Mouse (Mus musculus) forebrain, embryonic 11.5 days (tissue): ENCODE measurements at regions not wholly inside any gene's neighbourhood (a gene's known extent, or its start where the extent isn't known, plus 50 kb on each side); places are given as distances from the start of the nearest gene placed in this dataset.

Experiments used
- ATAC-seq: fragments of 200-750 bp; cut with Nextera tagmentation; replicated peaks from 2 replicates; pipeline ENCODE4 v1.8.0; 2017; ENCODE audit warnings: moderate TSS enrichment; ENCODE audit not compliant: low FRiP score
- DNase-seq: peaks from one replicate; pipeline ENCODE4 v3.0.0-alpha.2; 2017; ENCODE audit warnings: low spot score
- H3K27ac ChIP-seq: fragments of 300-500 bp; sonication (generic); 2 replicates; pipeline ENCODE4 v1.5.1; 2014; ENCODE audit warnings: low read depth, low read length
- H3K27me3 ChIP-seq: fragments of 300-500 bp; sonication (generic); 2 replicates; pipeline ENCODE4 v1.6.1; 2014; ENCODE audit warnings: mild to moderate bottlenecking, low read length, mixed read lengths; ENCODE audit not compliant: control insufficient read depth, insufficient read depth
- H3K36me3 ChIP-seq: fragments of 300-500 bp; sonication (generic); 2 replicates; pipeline ENCODE4 v1.6.1; 2014; ENCODE audit warnings: mild to moderate bottlenecking, low read length, moderate library complexity, mixed read lengths; ENCODE audit not compliant: control insufficient read depth, insufficient read depth
- H3K4me1 ChIP-seq: fragments of 300-500 bp; sonication (generic); replicated peaks from 2 replicates; pipeline ENCODE4 v1.6.1; 2014; ENCODE audit warnings: low read length, mixed read lengths; ENCODE audit not compliant: control insufficient read depth, insufficient read depth
- H3K4me2 ChIP-seq: fragments of 300-500 bp; sonication (generic); 2 replicates; pipeline ENCODE4 v1.6.1; 2014; ENCODE audit warnings: low read depth, mild to moderate bottlenecking, low read length, moderate library complexity, mixed read lengths; ENCODE audit not compliant: severe bottlenecking
- H3K4me3 ChIP-seq: fragments of 300-500 bp; sonication (generic); 2 replicates; pipeline ENCODE4 v1.5.1; 2014; ENCODE audit warnings: low read depth, low read length
- H3K9ac ChIP-seq: fragments of 300-500 bp; sonication (generic); 2 replicates; pipeline ENCODE4 v1.6.1; 2014; ENCODE audit warnings: low read length
- H3K9me3 ChIP-seq: fragments of 300-500 bp; sonication (generic); 2 replicates; pipeline ENCODE4 v1.6.1; 2016; ENCODE audit warnings: low read length, mixed read lengths; ENCODE audit not compliant: control insufficient read depth
- WGBS: fragments of 180-500 bp; shearing (Covaris S2); extraction: QIAGEN DNeasy Blood & Tissue Kit; methylation state at CpG from one replicate; pipeline ENCODE4 v1.1.7; 2014; 5-methylcytosine and 5-hydroxymethylcytosine counted together

DNA sequence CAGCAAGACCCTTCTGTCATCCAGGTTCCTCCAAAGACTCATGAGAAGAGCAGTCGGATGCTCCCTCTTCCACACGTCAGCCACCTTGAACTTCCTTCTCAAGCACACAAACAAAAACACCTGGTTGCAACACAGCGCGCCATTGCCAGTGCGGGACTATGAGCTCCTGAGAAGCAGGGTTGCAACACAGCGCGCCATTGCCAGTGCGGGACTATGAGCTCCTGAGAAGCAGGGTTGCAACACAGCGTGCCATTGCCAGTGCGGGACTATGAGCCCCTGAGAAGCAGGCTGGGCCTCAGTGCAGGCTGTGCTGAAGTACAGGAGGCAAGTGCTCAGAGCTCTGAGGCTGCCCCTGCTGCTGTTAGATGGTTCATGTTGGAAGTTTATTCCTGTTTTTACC, 140.0 kb downstream of the Gm12728 start:
- Histone ChIP-seq H3K9me3 (no peaks in the 10 kb centered on the region), H3K36me3 (no peaks in the 10 kb centered on the region), H3K4me2 (no peak overlapping the region), H3K27ac (no peak overlapping the region), H3K27me3 (no peaks in the 10 kb centered on the region), H3K4me1 (no peaks in the 10 kb centered on the region), H3K9ac (no peak overlapping the region), H3K4me3 (no peak overlapping the region)
- ATAC-seq (no peak), DNase-seq (no peak)
- WGBS, result 94% methylated on average over 10 of the region's 10 CpGs

DNA sequence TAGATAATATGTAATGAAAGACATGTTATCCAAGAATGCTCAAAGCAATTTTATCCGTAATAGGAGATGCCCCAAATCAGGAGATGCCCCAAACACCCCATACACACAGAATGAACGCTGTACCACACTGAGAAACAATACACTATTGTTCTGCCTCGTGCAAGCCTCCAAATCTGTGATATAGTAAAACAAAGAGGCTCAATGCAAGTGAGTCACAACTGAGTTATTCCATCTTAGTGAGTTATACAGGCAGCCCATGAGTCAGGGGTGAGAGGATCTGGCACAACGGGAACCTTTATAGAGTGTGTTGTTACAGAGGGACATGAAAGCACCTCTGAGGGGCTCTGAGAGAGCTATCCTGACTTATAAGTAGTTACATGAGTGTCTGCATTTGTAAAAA, 145.3 kb downstream of the Gm12728 start:
- WGBS, result 64% methylated on average over 4 of the region's 4 CpGs
- H3K4me3 ChIP-seq, result no peak overlapping the region

DNA sequence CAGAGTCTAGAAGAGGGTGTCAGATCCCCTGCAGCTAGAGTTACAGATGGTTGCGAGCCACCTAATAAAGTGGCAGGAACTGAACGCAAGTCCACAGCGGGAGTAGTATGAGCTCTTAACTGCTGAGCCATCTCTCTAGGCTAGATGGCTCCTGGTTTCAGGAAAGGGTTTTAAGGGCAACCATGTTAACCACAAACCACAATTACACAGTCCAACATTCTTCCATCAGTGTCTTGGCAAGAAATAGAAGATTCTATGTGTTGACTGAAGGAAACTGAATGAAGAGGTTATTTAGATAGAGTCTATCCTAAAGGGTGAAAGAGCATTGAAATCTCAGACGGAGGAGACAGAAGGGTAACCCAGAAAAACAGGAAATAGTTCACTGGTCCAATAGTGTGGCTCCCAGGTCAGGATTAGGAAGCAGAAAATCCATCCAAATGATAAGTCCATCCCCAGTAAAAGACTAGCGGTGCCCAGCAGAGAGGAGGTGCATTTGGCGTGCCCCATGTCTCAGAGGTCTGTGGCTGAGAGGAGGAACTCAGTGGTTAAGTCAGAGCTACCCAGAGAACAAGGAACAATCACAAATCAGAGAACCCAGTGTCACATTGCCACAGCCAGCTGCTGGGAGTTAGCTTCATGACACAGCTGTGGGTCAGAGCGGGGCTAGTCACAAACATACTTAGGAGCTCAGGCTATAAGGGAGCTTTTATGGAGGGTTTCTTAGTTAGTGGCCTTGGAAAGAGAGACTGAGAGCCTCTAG, 147.3 kb downstream of the Gm12728 start:
- H3K9ac ChIP-seq, result no peak overlapping the region
- no peaks in the 10 kb centered on the region for H3K4me1 ChIP-seq
- H3K4me3 ChIP-seq, result no peak overlapping the region
- no peaks in the 10 kb centered on the region for H3K9me3 ChIP-seq
- H3K4me2 ChIP-seq, result no peak overlapping the region
- WGBS, result 92% methylated on average over 7 of the region's 7 CpGs
- no peak for DNase-seq
- ATAC-seq, result no peak
- H3K27me3 ChIP-seq, result no peaks in the 10 kb centered on the region
- H3K36me3 ChIP-seq, result no peaks in the 10 kb centered on the region
- no peak overlapping the region for H3K27ac ChIP-seq

More for the DNA sequence above, 145.3 kb downstream of the Gm12728 start:
- no peak for DNase-seq
- Histone ChIP-seq H3K4me1 (no peaks in the 10 kb centered on the region), H3K9ac (no peak overlapping the region), H3K9me3 (no peaks in the 10 kb centered on the region), H3K36me3 (no peaks in the 10 kb centered on the region), H3K4me2 (no peak overlapping the region), H3K27ac (no peak overlapping the region), H3K27me3 (no peaks in the 10 kb centered on the region)
- ATAC-seq, result no peak

DNA sequence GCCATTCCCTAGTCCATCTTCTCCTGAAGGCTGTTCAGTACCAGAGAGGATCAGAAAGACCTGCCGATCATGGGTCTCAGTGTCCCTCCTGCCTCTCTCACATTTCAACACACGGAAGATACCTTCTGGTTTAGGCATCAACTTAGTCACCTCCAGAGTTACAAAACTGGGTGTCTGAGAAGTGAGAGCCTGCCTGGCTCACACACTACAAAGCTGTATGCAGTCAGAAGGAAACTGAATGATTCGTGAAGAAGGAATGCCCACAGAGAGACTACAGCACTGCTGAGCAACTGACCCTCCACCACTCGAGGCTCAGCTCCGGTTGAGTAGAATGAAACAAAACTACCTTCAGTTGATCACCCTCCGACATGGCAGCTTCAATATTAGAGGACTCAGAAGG, 147.9 kb downstream of the Gm12728 start:
- Histone ChIP-seq H3K27me3 (no peaks in the 10 kb centered on the region), H3K27ac (no peak overlapping the region), H3K4me2 (no peak overlapping the region), H3K9me3 (no peaks in the 10 kb centered on the region), H3K9ac (no peak overlapping the region), H3K36me3 (no peaks in the 10 kb centered on the region), H3K4me1 (no peaks in the 10 kb centered on the region), H3K4me3 (no peak overlapping the region)
- DNase-seq (no peak), ATAC-seq (no peak)
- 84% methylated on average over 6 of the region's 6 CpGs for WGBS

DNA sequence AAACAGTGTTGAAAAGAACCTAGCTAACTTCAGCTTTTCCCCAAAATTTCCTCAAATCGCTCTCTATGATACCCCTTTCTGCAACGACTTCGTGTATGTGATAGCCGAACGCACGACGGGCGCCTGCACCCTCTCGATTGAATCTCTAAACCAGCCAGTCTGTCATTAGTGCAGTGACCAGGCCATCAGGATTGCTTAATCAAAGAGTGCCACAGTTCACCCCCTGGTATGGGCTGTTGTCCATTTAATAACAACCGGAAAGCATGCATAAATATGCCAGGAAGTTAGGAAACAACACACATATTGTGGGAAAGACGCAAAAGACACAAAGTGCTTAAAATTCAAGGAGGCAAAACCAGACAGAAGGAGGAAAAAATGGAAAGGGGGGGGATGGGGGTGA, 149.2 kb downstream of the Gm12728 start:
- WGBS, result 93% methylated on average over 11 of the region's 11 CpGs
- Histone ChIP-seq H3K36me3 (no peaks in the 10 kb centered on the region), H3K9me3 (no peaks in the 10 kb centered on the region), H3K4me1 (no peaks in the 10 kb centered on the region), H3K4me2 (no peak overlapping the region), H3K4me3 (no peak overlapping the region), H3K27ac (no peak overlapping the region), H3K27me3 (no peaks in the 10 kb centered on the region), H3K9ac (no peak overlapping the region)
- ATAC-seq (no peak), DNase-seq (no peak)

DNA sequence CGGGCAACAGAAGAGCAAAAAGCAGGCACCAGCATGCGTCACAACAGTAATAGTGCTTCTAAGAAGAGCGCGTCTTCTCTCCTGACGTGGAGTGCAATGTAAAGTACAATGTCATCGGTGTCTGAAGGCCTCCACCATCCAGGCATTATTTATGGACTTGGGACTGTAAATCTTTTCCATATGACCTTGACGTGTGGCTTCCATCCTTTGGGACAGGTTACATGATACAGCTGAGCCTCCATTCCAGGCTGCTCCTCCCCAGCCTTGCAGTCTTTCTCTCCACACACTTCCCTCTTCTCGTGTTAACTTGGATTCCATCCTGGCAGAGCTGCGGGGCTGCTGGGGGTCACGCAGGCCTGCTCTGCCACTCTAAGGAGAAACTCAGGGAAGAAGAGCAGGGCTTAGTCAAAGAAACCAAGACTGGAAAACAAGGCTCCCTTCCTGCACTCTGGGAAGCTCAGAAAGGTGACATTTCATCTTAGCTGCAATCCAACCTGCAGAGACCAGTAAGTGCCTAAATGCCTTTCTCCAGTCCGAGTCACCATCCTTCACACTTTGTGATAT, 150.0 kb downstream of the Gm12728 start:
- H3K9me3 ChIP-seq, result no peaks in the 10 kb centered on the region
- H3K36me3 ChIP-seq, result no peaks in the 10 kb centered on the region
- no peak overlapping the region for H3K9ac ChIP-seq
- DNase-seq (no peak), ATAC-seq (no peak)
- no peak overlapping the region for H3K27ac ChIP-seq
- WGBS, result 87% methylated on average over 11 of the region's 11 CpGs
- H3K4me1 ChIP-seq, result no peaks in the 10 kb centered on the region
- no peak overlapping the region for H3K4me2 ChIP-seq
- no peak overlapping the region for H3K4me3 ChIP-seq
- no peaks in the 10 kb centered on the region for H3K27me3 ChIP-seq

DNA sequence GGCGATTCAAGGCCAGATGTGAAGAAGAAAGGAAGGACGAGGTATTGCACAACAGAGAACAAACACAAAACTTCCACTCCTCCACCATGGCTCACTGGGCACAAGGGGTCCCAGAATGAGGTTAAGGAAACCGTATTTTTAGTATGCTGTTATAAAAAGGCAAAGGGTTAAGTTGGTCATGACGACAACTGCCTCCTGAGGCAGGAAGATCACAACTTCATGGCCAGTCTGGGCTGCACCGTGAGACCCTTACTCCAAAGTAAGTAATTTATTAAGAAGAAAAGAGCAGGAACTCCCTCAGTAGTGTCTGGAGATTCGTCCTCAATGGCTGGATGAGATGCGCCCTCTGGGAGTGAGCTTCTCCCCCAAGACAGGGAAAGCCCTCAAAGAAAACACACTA, 151.2 kb downstream of the Gm12728 start:
- H3K9ac ChIP-seq, result no peak overlapping the region
- ATAC-seq (no peak), DNase-seq (no peak)
- WGBS, result 90% methylated on average over 7 of the region's 7 CpGs
- H3K4me3 ChIP-seq, result no peak overlapping the region
- no peak overlapping the region for H3K4me2 ChIP-seq
- H3K36me3 ChIP-seq, result no peaks in the 10 kb centered on the region
- H3K27me3 ChIP-seq, result no peaks in the 10 kb centered on the region
- H3K27ac ChIP-seq, result no peak overlapping the region
- H3K9me3 ChIP-seq, result no peaks in the 10 kb centered on the region
- no peaks in the 10 kb centered on the region for H3K4me1 ChIP-seq

DNA sequence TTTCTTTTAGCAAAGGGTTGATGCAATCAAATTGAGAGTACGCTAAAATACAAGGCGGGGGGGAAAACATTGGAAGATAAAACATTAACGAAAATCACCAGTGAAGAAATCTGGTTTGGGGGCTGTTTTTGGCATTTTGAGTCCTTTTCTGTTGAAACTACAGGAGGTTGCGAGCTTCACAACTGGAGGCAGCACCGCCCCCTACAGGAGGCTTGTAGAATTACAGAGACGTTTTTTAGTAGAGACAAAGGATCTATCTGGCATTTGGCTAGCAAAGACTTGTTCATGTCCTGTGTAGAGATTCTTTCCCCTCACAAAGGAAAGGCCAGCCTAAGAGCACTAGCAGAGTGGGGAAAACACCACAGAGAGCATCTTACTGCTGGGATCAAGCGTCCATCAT, 152.1 kb downstream of the Gm12728 start:
- Histone ChIP-seq H3K4me2 (no peak overlapping the region), H3K36me3 (no peaks in the 10 kb centered on the region), H3K9ac (no peak overlapping the region), H3K4me1 (no peaks in the 10 kb centered on the region), H3K4me3 (no peak overlapping the region), H3K9me3 (no peaks in the 10 kb centered on the region), H3K27ac (no peak overlapping the region), H3K27me3 (no peaks in the 10 kb centered on the region)
- DNase-seq (peak; percentile 80), ATAC-seq (no peak)
- WGBS, result 44% methylated on average over 7 of the region's 7 CpGs

DNA sequence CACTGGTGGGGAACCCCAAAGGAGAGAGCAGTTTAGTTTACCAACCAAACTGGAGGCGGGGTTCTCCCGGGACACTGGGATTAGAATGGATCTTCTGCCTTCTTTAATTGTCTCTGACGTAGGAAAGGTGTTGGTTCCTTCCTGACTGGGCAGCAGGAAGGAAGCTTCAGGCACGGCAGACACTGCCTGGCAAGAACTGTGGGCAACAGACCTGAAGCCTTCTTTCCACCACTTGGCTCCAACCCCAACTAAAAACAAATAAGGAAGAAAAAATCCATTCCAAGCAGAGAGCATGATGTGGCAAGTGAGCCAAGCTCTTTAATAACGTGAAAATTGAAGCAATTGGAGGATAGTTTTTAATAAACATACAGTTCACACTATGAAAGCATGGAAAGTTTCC, 155.3 kb downstream of the Gm12728 start:
- no peaks in the 10 kb centered on the region for H3K27me3 ChIP-seq
- H3K4me2 ChIP-seq, result no peak overlapping the region
- ATAC-seq (no peak), DNase-seq (no peak)
- no peaks in the 10 kb centered on the region for H3K9me3 ChIP-seq
- no peak overlapping the region for H3K4me3 ChIP-seq
- H3K4me1 ChIP-seq, result no peaks in the 10 kb centered on the region
- WGBS, result 85% methylated on average over 5 of the region's 5 CpGs
- no peaks in the 10 kb centered on the region for H3K36me3 ChIP-seq
- H3K27ac ChIP-seq, result no peak overlapping the region
- no peak overlapping the region for H3K9ac ChIP-seq
